Mouse (Mus musculus) heart, embryonic 14.5 days (tissue): Measurements from ENCODE around the gene Olfr653. TPM values are rescaled to one million over a fixed set of nuclear protein-coding genes. Genes with fewer than 3 reads are reported as not detected.

Source experiments
- ATAC-seq: fragments of 200-750 bp; cut with Nextera tagmentation; 2 replicates; pipeline ENCODE4 v1.8.0; 2017; ENCODE audit warnings: low read depth, moderate TSS enrichment; ENCODE audit not compliant: insufficient number of reproducible peaks, insufficient read depth, low FRiP score
- H3K27ac ChIP-seq, 2 experiments: fragments of 200-500 bp in 1 of 2; fragments of 300-500 bp in 1 of 2; sonication (generic) in 1 of 2; replicated peaks in 1 of 2; 2 replicates each; pipeline ENCODE4 v1.5.1; 2012 to 2014; ENCODE audit warnings: low read depth in 2 of 2, low read length in 2 of 2, control low read depth in 1 of 2, mild to moderate bottlenecking in 1 of 2, mixed read lengths in 1 of 2; ENCODE audit not compliant: control insufficient read depth in 1 of 2, insufficient read depth in 1 of 2
- H3K27me3 ChIP-seq: fragments of 300-500 bp; sonication (generic); 2 replicates; pipeline ENCODE4 v1.6.1; 2014; ENCODE audit warnings: mild to moderate bottlenecking, low read length, control low read depth; ENCODE audit not compliant: control insufficient read depth, insufficient read depth
- H3K36me3 ChIP-seq: fragments of 300-500 bp; sonication (generic); 2 replicates; pipeline ENCODE4 v1.6.1; 2014; ENCODE audit warnings: mild to moderate bottlenecking, control low read depth, low read length, mixed read lengths; ENCODE audit not compliant: control insufficient read depth, insufficient read depth
- H3K4me1 ChIP-seq, 2 experiments: fragments of 200-500 bp in 1 of 2; fragments of 300-500 bp in 1 of 2; sonication (generic) in 1 of 2; 2 replicates each; pipeline ENCODE4 v1.6.1; 2012 to 2014; ENCODE audit warnings: low read length in 2 of 2, control low read depth in 1 of 2, mixed read lengths in 1 of 2; ENCODE audit not compliant: control insufficient read depth in 2 of 2, insufficient read depth in 2 of 2
- H3K4me2 ChIP-seq: fragments of 300-500 bp; sonication (generic); 2 replicates; pipeline ENCODE4 v1.6.1; 2014; ENCODE audit warnings: mild to moderate bottlenecking, low read length
- H3K4me3 ChIP-seq, 2 experiments: fragments of 200-500 bp in 1 of 2; fragments of 300-500 bp in 1 of 2; sonication (generic) in 1 of 2; 2 replicates each; pipeline ENCODE4 v1.5.1; 2012 to 2014; ENCODE audit warnings: low read length in 2 of 2, mild to moderate bottlenecking in 2 of 2, control low read depth in 1 of 2, low read depth in 1 of 2, moderate library complexity in 1 of 2; ENCODE audit not compliant: control insufficient read depth in 1 of 2, insufficient read depth in 1 of 2
- H3K9ac ChIP-seq: fragments of 300-500 bp; sonication (generic); 2 replicates; pipeline ENCODE4 v1.6.1; 2014; ENCODE audit warnings: mild to moderate bottlenecking, low read length
- H3K9me3 ChIP-seq: fragments of 300-500 bp; sonication (generic); 2 replicates; pipeline ENCODE4 v1.6.1; 2016; ENCODE audit warnings: low read length, control low read depth; ENCODE audit not compliant: control insufficient read depth
- WGBS: fragments of 180-500 bp; shearing (Covaris S2); extraction: QIAGEN DNeasy Blood & Tissue Kit; methylation state at CpG from one replicate; pipeline ENCODE4 v1.1.7; 2014; 5-methylcytosine and 5-hydroxymethylcytosine counted together
- polyA plus RNA-seq: library from polyadenylated mRNA; unstranded; fragments of >200 nt; fragmentation: Nextera tagmentation; extraction: Ambion mirVana; gene quantifications from 2 replicates; pipeline ENCODE4 v1.2.1, GENCODE M21; 2014

Olfr653 gene
- polyA plus RNA-seq, 1 experiment from 2014 or later = not detected

DNA sequence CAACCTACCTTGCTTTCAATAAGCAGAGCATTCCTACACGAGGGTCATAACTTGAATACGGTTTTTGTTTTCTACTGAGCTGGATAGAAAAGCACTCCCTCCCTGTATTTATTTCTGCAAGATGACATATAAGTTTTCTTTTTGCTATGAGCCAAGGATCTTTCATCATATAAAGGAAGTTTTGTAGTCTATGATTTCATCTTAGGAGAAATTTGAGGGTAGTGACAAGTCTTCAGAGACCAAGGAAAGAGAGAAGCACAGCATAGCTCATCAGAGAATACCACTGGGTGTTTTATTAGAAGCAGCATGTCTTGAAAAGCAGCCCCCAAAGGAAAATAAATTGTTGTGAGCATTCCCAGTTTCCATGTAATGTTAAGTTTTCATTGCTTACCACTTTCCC, 24.6 kb downstream of the Olfr653 start, which contains the start of gene Olfr655:
Gene Olfr655 (minus strand): TSS at position 101 of the 400 bp plus-strand sequence.
- 78% methylated on average over 2 of the region's 2 CpGs for WGBS
- H3K9ac ChIP-seq = no peak within 1 kb of the TSS
- no peak within 1 kb of the TSS for H3K4me2 ChIP-seq
- ATAC-seq = no peak
- H3K9me3 ChIP-seq = no peaks in the 10 kb centered on the region
- H3K36me3 ChIP-seq = no peaks in the 10 kb centered on the region
- no peaks in the 10 kb centered on the region for H3K27me3 ChIP-seq
- H3K4me3 ChIP-seq = no peak within 1 kb of the TSS
- H3K4me1 ChIP-seq = no peaks in the 10 kb centered on the region
- H3K27ac ChIP-seq = no peak within 1 kb of the TSS

DNA sequence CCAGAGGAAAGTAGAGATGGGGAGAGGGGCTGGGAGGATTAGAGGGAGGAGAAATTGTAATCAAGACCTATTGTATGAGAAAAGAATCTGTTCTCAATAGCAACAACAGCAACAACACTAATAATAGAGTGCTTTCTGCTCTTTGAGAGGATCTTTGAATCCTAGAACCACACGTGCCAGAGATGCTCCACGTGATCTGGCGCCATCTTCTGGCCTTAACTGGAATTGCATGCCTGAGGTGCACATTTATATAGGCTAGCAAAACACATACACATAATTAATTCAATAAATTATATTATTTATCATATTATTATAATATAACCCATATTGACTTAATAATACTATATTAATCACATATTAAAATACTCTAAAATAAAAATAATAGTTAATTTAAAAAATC, 26.1 kb downstream of the Olfr653 start:
- no peaks in the 10 kb centered on the region for H3K9me3 ChIP-seq
- WGBS = 3% methylated on average over 3 of the region's 3 CpGs
- H3K4me1 ChIP-seq = no peaks in the 10 kb centered on the region
- H3K27ac ChIP-seq = no peak overlapping the region
- no peak for ATAC-seq
- no peaks in the 10 kb centered on the region for H3K36me3 ChIP-seq
- H3K27me3 ChIP-seq = no peaks in the 10 kb centered on the region
- no peak overlapping the region for H3K4me2 ChIP-seq
- no peak overlapping the region for H3K9ac ChIP-seq
- H3K4me3 ChIP-seq = no peak overlapping the region

DNA sequence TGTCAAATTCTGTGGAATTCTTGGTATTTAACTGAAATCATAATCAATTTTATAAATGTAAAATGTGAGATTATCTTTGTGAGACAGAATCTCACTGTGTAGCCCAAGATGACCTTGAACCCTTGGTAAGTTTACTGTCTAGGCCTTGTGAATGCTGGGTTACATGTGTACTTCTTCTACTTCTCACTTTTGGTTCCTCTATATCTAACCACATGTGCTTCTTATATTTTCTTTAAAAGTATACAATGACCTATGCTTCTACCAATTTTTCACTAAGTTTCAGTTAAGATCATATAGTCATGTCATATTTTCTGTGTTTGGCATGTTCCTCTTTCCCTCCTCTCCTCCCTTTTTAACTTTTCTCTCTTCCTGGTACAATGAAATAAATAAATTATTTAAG, 27.6 kb downstream of the Olfr653 start:
- ATAC-seq = no peak
- no peaks in the 10 kb centered on the region for H3K9me3 ChIP-seq
- H3K27me3 ChIP-seq = no peaks in the 10 kb centered on the region
- H3K9ac ChIP-seq = no peak overlapping the region
- H3K4me3 ChIP-seq = no peak overlapping the region
- H3K4me1 ChIP-seq = no peaks in the 10 kb centered on the region
- no peaks in the 10 kb centered on the region for H3K36me3 ChIP-seq
- no peak overlapping the region for H3K27ac ChIP-seq
- no peak overlapping the region for H3K4me2 ChIP-seq

DNA sequence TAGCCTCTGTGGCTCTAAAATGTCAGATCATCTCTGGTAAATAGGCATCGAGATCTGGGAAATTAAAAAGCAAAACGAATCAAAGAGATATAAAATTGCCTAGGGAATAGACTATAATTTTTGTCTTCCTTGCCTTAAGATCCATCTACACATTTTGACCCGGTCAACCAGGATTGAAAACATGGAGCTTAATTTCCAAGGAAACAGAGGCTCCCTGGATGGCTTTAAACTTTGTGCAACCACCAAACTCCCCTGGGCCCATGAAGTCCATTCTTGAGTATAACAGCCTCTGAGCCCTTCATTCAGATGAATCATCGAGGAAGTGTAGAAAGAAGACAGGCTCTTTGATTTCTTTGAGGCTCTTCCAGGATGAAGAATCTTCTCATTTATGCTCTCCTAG, 36.5 kb downstream of the Olfr653 start, which contains the start of gene Olfr656:
Gene Olfr656 (plus strand): TSS at position 301 of the 400 bp plus-strand sequence.
- Histone ChIP-seq H3K36me3 (no peaks in the 10 kb centered on the region), H3K4me2 (no peak within 1 kb of the TSS), H3K9me3 (no peaks in the 10 kb centered on the region), H3K4me3 (no peak within 1 kb of the TSS), H3K27me3 (no peaks in the 10 kb centered on the region), H3K9ac (no peak within 1 kb of the TSS), H3K27ac (no peak within 1 kb of the TSS), H3K4me1 (no peaks in the 10 kb centered on the region)
- WGBS = 66% methylated on average over 4 of the region's 4 CpGs
- ATAC-seq = no peak

DNA sequence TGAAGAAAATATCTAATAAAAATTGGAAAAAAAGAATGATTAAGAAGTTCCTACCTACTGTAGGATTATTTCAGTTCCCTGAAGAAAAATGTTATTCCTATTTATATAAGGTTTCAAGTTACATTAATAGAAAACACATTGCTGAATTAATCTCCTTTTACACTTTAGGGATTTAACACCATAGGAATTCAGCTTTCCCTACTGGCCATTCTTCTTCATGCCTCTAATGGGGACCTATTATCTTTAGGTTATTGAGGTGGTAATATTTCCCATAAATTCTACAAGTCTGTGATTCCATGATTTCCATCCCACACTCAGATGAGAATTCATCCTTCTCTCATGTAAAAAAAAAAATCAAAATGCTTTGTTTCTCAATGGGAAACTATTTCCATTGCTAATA, 47.4 kb downstream of the Olfr653 start, which contains the start of gene Olfr657:
Gene Olfr657 (plus strand): TSS at position 301 of the 400 bp plus-strand sequence.
- no peak within 1 kb of the TSS for H3K4me2 ChIP-seq
- no peaks in the 10 kb centered on the region for H3K9me3 ChIP-seq
- H3K27ac ChIP-seq = no peak within 1 kb of the TSS
- no peak within 1 kb of the TSS for H3K9ac ChIP-seq
- no peak within 1 kb of the TSS for H3K4me3 ChIP-seq
- ATAC-seq = no peak
- H3K4me1 ChIP-seq = no peaks in the 10 kb centered on the region
- no peaks in the 10 kb centered on the region for H3K27me3 ChIP-seq
- no peaks in the 10 kb centered on the region for H3K36me3 ChIP-seq

Other genes starting within 250 kb of the Olfr653 start
- gene Trim34b, start 247.8 kb upstream of the Olfr653 start, polyA plus RNA-seq = 0.20 TPM in 1 of 2 replicates, not detected in the other
- 2.0 and 2.6 TPM in 2 replicates for gene Trim12c, start 224.0 kb upstream of the Olfr653 start, polyA plus RNA-seq
- not detected in 2 replicates for gene Trim30b, start 207.4 kb upstream of the Olfr653 start, polyA plus RNA-seq
- 0.11 and 0.23 TPM in 2 replicates for gene Trim30c, start 176.5 kb upstream of the Olfr653 start, polyA plus RNA-seq
- 1.2 and 1.6 TPM in 2 replicates for gene Trim30a, start 112.1 kb upstream of the Olfr653 start, polyA plus RNA-seq
- gene Trim30d, start 69.5 kb upstream of the Olfr653 start, polyA plus RNA-seq = 0.70 and 0.98 TPM in 2 replicates
- gene Olfr651, start 27.2 kb upstream of the Olfr653 start, polyA plus RNA-seq = not detected in 2 replicates
- gene Olfr652, start 16.4 kb upstream of the Olfr653 start, polyA plus RNA-seq = not detected in 2 replicates
- not detected in 2 replicates for gene Olfr654, start 9.7 kb downstream of the Olfr653 start, polyA plus RNA-seq
- gene Olfr655, start 24.5 kb downstream of the Olfr653 start, polyA plus RNA-seq = not detected in 2 replicates
- not detected in 2 replicates for gene Olfr656, start 36.6 kb downstream of the Olfr653 start, polyA plus RNA-seq
- gene Olfr657, start 47.5 kb downstream of the Olfr653 start, polyA plus RNA-seq = not detected in 2 replicates
- not detected in 2 replicates for gene Olfr658, start 70.0 kb downstream of the Olfr653 start, polyA plus RNA-seq
- not detected in 2 replicates for gene Olfr659, start 89.4 kb downstream of the Olfr653 start, polyA plus RNA-seq
- gene Olfr661, start 109.2 kb downstream of the Olfr653 start, polyA plus RNA-seq = not detected in 2 replicates
- not detected in 2 replicates for gene Usp17le, start 200.2 kb downstream of the Olfr653 start, polyA plus RNA-seq